Mouse (Mus musculus) MEL (cell line): ENCODE data around the gene Stat6. TPM values are rescaled to one million over a fixed set of nuclear protein-coding genes. Genes with fewer than 3 reads are reported as not detected.

Experiments
- DNase-seq: peaks from one replicate; pipeline ENCODE4 v3.0.0; 2011; ENCODE audit warnings: low read depth, low spot score
- H3K27ac ChIP-seq: 2 replicates; pipeline ENCODE4 v1.5.1; 2012; ENCODE audit warnings: low read depth, mild to moderate bottlenecking, control low read depth, low read length, moderate library complexity; ENCODE audit not compliant: control insufficient read depth
- H3K27me3 ChIP-seq, 2 experiments: fragments of 150-350 bp in 1 of 2; sonication (generic) in 1 of 2; 2 replicates each; pipeline ENCODE4 v1.6.1; 2012; ENCODE audit warnings: low read length in 2 of 2, mild to moderate bottlenecking in 2 of 2, improper control_type of control experiment in 1 of 2, moderate library complexity in 1 of 2; ENCODE audit not compliant: insufficient read depth in 2 of 2, control insufficient read depth in 1 of 2
- H3K36me3 ChIP-seq, 2 experiments: 2 replicates each; pipeline ENCODE4 v1.6.1; 2012 to 2014; ENCODE audit warnings: low read length in 2 of 2, improper control_type of control experiment in 1 of 2, inconsistent platforms in 1 of 2, mild to moderate bottlenecking in 1 of 2; ENCODE audit not compliant: insufficient read depth in 2 of 2, control insufficient read depth in 1 of 2
- H3K4me1 ChIP-seq, 2 experiments: fragments of 150-350 bp in 1 of 2; sonication (generic) in 1 of 2; 2 replicates each; pipeline ENCODE4 v1.6.1; 2012; ENCODE audit warnings: low read length in 2 of 2, improper control_type of control experiment in 1 of 2, mild to moderate bottlenecking in 1 of 2; ENCODE audit not compliant: insufficient read depth in 2 of 2, control insufficient read depth in 1 of 2
- H3K4me3 ChIP-seq, 2 experiments: fragments of 150-350 bp in 1 of 2; sonication (generic) in 1 of 2; 2 replicates each; pipeline ENCODE4 v1.5.1; 2012; ENCODE audit warnings: low read depth in 2 of 2, low read length in 2 of 2, mild to moderate bottlenecking in 2 of 2, moderate library complexity in 2 of 2, control low read depth in 1 of 2, improper control_type of control experiment in 1 of 2; ENCODE audit not compliant: control insufficient read depth in 1 of 2, insufficient read depth in 1 of 2
- H3K79me2 ChIP-seq: 2 replicates; pipeline ENCODE4 v1.6.1; 2012; ENCODE audit warnings: mild to moderate bottlenecking, low read length, moderate library complexity; ENCODE audit not compliant: control insufficient read depth, poor library complexity, insufficient read depth
- H3K9ac ChIP-seq: 2 replicates; pipeline ENCODE4 v1.6.1; 2012; ENCODE audit warnings: low read depth, mild to moderate bottlenecking, control low read depth, low read length, moderate library complexity; ENCODE audit not compliant: control insufficient read depth, poor library complexity, severe bottlenecking
- H3K9me3 ChIP-seq: fragments of 150-350 bp; sonication (generic); replicated peaks from 2 replicates; pipeline ENCODE4 v1.6.1; 2012; ENCODE audit warnings: mild to moderate bottlenecking, low read length, improper control_type of control experiment, moderate library complexity; ENCODE audit not compliant: insufficient read depth
- BHLHE40 ChIP-seq: IDR thresholded peaks from 2 replicates; pipeline ENCODE4 v1.6.1; 2012; ENCODE audit warnings: low read depth, mild to moderate bottlenecking, inconsistent platforms, low read length, improper control_type of control experiment, borderline replicate concordance
- CHD1 ChIP-seq: IDR thresholded peaks from 2 replicates; pipeline ENCODE4 v1.6.1; 2012; ENCODE audit warnings: low read depth, mild to moderate bottlenecking, inconsistent platforms, low read length, improper control_type of control experiment
- ELF1 ChIP-seq: IDR thresholded peaks from 2 replicates; pipeline ENCODE4 v1.6.1; 2014; ENCODE audit warnings: low read depth, mild to moderate bottlenecking, inconsistent platforms, low read length, improper control_type of control experiment, moderate library complexity
- EP300 ChIP-seq, 2 experiments: IDR thresholded peaks; 2 replicates each; pipeline ENCODE4 v1.6.1; 2011; ENCODE audit warnings: improper control_type of control experiment in 2 of 2, low read length in 2 of 2, low read depth in 1 of 2, mild to moderate bottlenecking in 1 of 2
- ETS1 ChIP-seq: IDR thresholded peaks from 2 replicates; pipeline ENCODE4 v1.6.1; 2012; ENCODE audit warnings: low read depth, mild to moderate bottlenecking, inconsistent platforms, low read length, improper control_type of control experiment, moderate library complexity
- GABPA ChIP-seq: IDR thresholded peaks from 2 replicates; pipeline ENCODE4 v1.6.1; 2012; ENCODE audit warnings: low read depth, mild to moderate bottlenecking, inconsistent platforms, low read length, improper control_type of control experiment, moderate library complexity
- GATA1 ChIP-seq: IDR thresholded peaks from 2 replicates; pipeline ENCODE4 v1.6.1; 2011; ENCODE audit warnings: low read depth, low read length, improper control_type of control experiment
- HCFC1 ChIP-seq: IDR thresholded peaks from 2 replicates; pipeline ENCODE4 v1.6.1; 2012; ENCODE audit warnings: low read depth, mild to moderate bottlenecking, inconsistent platforms, low read length, improper control_type of control experiment, moderate library complexity
- JUND ChIP-seq: IDR thresholded peaks from 2 replicates; pipeline ENCODE4 v1.6.1; 2011; ENCODE audit warnings: low read depth, mild to moderate bottlenecking, improper control_type of control experiment, low read length
- MAZ ChIP-seq: IDR thresholded peaks from 2 replicates; pipeline ENCODE4 v1.6.1; 2012; ENCODE audit warnings: low read depth, mild to moderate bottlenecking, inconsistent platforms, low read length, improper control_type of control experiment
- MEF2A ChIP-seq: IDR thresholded peaks from 2 replicates; pipeline ENCODE4 v1.6.1; 2014; ENCODE audit warnings: low read depth, mild to moderate bottlenecking, inconsistent platforms, low read length, improper control_type of control experiment; ENCODE audit not compliant: poor library complexity, insufficient replicate concordance, severe bottlenecking; ENCODE audit errors: extremely low read depth
- MXI1 ChIP-seq: IDR thresholded peaks from 2 replicates; pipeline ENCODE4 v1.6.1; 2011; ENCODE audit warnings: mild to moderate bottlenecking, low read depth, low read length, improper control_type of control experiment
- MYB ChIP-seq: IDR thresholded peaks from 2 replicates; pipeline ENCODE4 v1.6.1; 2011; ENCODE audit warnings: mild to moderate bottlenecking, low read depth, low read length, improper control_type of control experiment
- MYC ChIP-seq: IDR thresholded peaks from 2 replicates; pipeline ENCODE4 v1.6.1; 2011; ENCODE audit warnings: low read depth, mild to moderate bottlenecking, low read length, improper control_type of control experiment, moderate library complexity
- NELFE ChIP-seq: IDR thresholded peaks from 2 replicates; pipeline ENCODE4 v1.6.1; 2011; ENCODE audit warnings: low read depth, low read length, improper control_type of control experiment
- NRF1 ChIP-seq: IDR thresholded peaks from 2 replicates; pipeline ENCODE4 v1.6.1; 2014; ENCODE audit warnings: low read depth, mild to moderate bottlenecking, inconsistent platforms, low read length, improper control_type of control experiment, moderate library complexity; ENCODE audit not compliant: poor library complexity, insufficient read depth, severe bottlenecking
- POLR2AphosphoS2 ChIP-seq: IDR thresholded peaks from 2 replicates; pipeline ENCODE4 v1.6.1; 2011; ENCODE audit warnings: low read length, improper control_type of control experiment
- POLR2AphosphoS5 ChIP-seq: IDR thresholded peaks from 2 replicates; pipeline ENCODE4 v1.6.1; 2012; ENCODE audit warnings: low read depth, borderline replicate concordance, mild to moderate bottlenecking, inconsistent platforms, low read length, moderate library complexity, mixed read lengths
- RAD21 ChIP-seq: IDR thresholded peaks from 2 replicates; pipeline ENCODE4 v1.6.1; 2011; ENCODE audit warnings: mild to moderate bottlenecking, low read depth, low read length, improper control_type of control experiment
- RCOR1 ChIP-seq: IDR thresholded peaks from 2 replicates; pipeline ENCODE4 v1.6.1; 2012; ENCODE audit warnings: low read depth, mild to moderate bottlenecking, inconsistent platforms, low read length, improper control_type of control experiment
- SMC3 ChIP-seq: IDR thresholded peaks from 2 replicates; pipeline ENCODE4 v1.6.1; 2011; ENCODE audit warnings: low read depth, low read length, improper control_type of control experiment
- TBP ChIP-seq: IDR thresholded peaks from 2 replicates; pipeline ENCODE4 v1.8.0; 2011; ENCODE audit warnings: low read depth, low read length, improper control_type of control experiment
- USF1 ChIP-seq: IDR thresholded peaks from 2 replicates; pipeline ENCODE4 v1.6.1; 2014; ENCODE audit warnings: low read depth, mild to moderate bottlenecking, inconsistent platforms, low read length, improper control_type of control experiment, moderate library complexity
- USF2 ChIP-seq, 2 experiments: IDR thresholded peaks; 2 replicates each; pipeline ENCODE4 v1.6.1; 2011 to 2012; ENCODE audit warnings: improper control_type of control experiment in 2 of 2, low read length in 2 of 2, borderline replicate concordance in 1 of 2, inconsistent platforms in 1 of 2, low read depth in 1 of 2, mild to moderate bottlenecking in 1 of 2; ENCODE audit not compliant: insufficient read depth in 1 of 2
- ZC3H11A ChIP-seq: IDR thresholded peaks from 2 replicates; pipeline ENCODE4 v1.6.1; 2012; ENCODE audit warnings: low read depth, mild to moderate bottlenecking, inconsistent platforms, low read length, improper control_type of control experiment
- ZKSCAN1 ChIP-seq: IDR thresholded peaks from 2 replicates; pipeline ENCODE4 v1.6.1; 2012; ENCODE audit warnings: low read depth, mild to moderate bottlenecking, inconsistent platforms, low read length, improper control_type of control experiment, moderate library complexity
- ZMIZ1 ChIP-seq: IDR thresholded peaks from 2 replicates; pipeline ENCODE4 v1.6.1; 2012; ENCODE audit warnings: low read depth, mild to moderate bottlenecking, inconsistent platforms, low read length, improper control_type of control experiment, moderate library complexity
- ZNF384 ChIP-seq: IDR thresholded peaks from 2 replicates; pipeline ENCODE4 v1.6.1; 2012; ENCODE audit warnings: low read depth, mild to moderate bottlenecking, inconsistent platforms, low read length, improper control_type of control experiment
- polyA plus RNA-seq, 2 experiments: library from polyadenylated mRNA; stranded (reverse) in 1 of 2; unstranded in 1 of 2; fragments of >175 nt in 1 of 2; fragments of >200 nt in 1 of 2; gene quantifications; 2 replicates each; pipeline versions ENCODE4 v1.2.1 to v1.2.4; 2012; ENCODE audit warnings: low replicate concordance in 2 of 2, low read depth in 1 of 2; ENCODE audit not compliant: insufficient read length in 2 of 2, insufficient read depth in 1 of 2, missing spikeins in 1 of 2
- total RNA-seq: library from RNA; depleted of rRNA; stranded (reverse); fragments of 300-350 nt; gene quantifications from 2 replicates; pipeline ENCODE4 v1.2.3, GENCODE M21; 2012

Gene Stat6
- total and polyA plus RNA-seq, 3 experiments: 34.9 to 50.2 TPM; not detected in 1

GRCm38 (mm10) chr10:127695775-127696174 is 53.0 kb downstream of the Stat6 start:
- H3K36me3 ChIP-seq: no peaks in the 10 kb centered on the region; a peak in 1 of 4 replicates
- H3K27ac ChIP-seq: no peak overlapping the region
- H3K27me3 ChIP-seq: no peaks in the 10 kb centered on the region
- no peak for DNase-seq
- H3K4me1 ChIP-seq: no peaks in the 10 kb centered on the region
- H3K79me2 ChIP-seq: no peaks in the 10 kb centered on the region
- no peak overlapping the region for H3K4me3 ChIP-seq
- TF ChIP-seq MEF2A (no peak), NRF1 (no peak), MAZ (no peak), SMC3 (no peak), ETS1 (no peak), GABPA (no peak), NELFE (no peak), MXI1 (no peak), TBP (no peak), RCOR1 (no peak), ZKSCAN1 (no peak), MYB (no peak), POLR2AphosphoS2 (no peak), HCFC1 (no peak), ELF1 (no peak), ZMIZ1 (no peak)
- no peaks in the 10 kb centered on the region for H3K9me3 ChIP-seq
- H3K9ac ChIP-seq: no peak overlapping the region

DNA sequence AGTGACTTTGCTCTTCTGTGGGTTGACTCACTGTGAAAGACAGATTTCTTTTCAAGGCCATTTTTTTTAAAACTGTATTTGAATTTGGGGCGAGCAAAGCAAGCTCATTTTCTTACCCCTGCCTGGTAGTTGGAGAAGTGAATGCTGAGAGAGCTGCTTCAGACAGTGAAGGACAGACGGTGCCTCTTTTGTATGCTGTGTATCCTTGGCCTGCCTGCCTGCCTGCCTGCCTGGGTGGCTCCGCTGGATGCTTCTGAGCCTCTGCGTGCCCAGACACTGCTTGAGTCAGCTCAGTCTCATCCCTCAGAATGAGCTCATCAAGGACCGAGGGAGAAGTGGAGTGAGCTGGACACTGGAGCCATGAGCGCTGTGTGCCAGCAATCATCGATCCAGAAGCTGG is 56.2 kb downstream of the Stat6 start:
- Histone ChIP-seq H3K9ac (no peak overlapping the region), H3K36me3 (no peaks in the 10 kb centered on the region; a peak in 1 of 4 replicates), H3K9me3 (no peaks in the 10 kb centered on the region), H3K27ac (no peak overlapping the region), H3K27me3 (no peaks in the 10 kb centered on the region), H3K4me1 (no peaks in the 10 kb centered on the region), H3K4me3 (no peak overlapping the region), H3K79me2 (no peaks in the 10 kb centered on the region)
- DNase-seq: no peak
- no peak for TF ChIP-seq GABPA
- no peak for TF ChIP-seq ZMIZ1
- no peak for TF ChIP-seq CHD1
- TF ChIP-seq ZC3H11A: no peak
- no peak for TF ChIP-seq MAZ
- no peak for TF ChIP-seq GATA1
- TF ChIP-seq SMC3: no peak
- no peak for TF ChIP-seq BHLHE40
- no peak for TF ChIP-seq MYC
- TF ChIP-seq POLR2AphosphoS5: no peak
- no peak for TF ChIP-seq USF1
- no peak for TF ChIP-seq ZNF384
- TF ChIP-seq USF2 (IDR thresholded peaks at IDR 0.05; ENCODE audit: borderline replicate concordance in 1 of 2, insufficient read depth in 1 of 2, low read depth in 1 of 2, low read length in 2 of 2): no peak
- no peak for TF ChIP-seq MEF2A
- no peak for TF ChIP-seq EP300 (IDR thresholded peaks at IDR 0.05; ENCODE audit: low read depth in 1 of 2, low read length in 2 of 2)
- TF ChIP-seq RAD21: no peak
- TF ChIP-seq JUND: no peak
